Mouse (Mus musculus): ENCODE results near the gene Gm28043.

GRCm38 (mm10) chr17:29627285-29627684, 12.6 kb downstream of the Gm28043 start:
- TF ChIP-seq CTCF (IDR thresholded peaks at IDR 0.05; ENCODE audit: insufficient read depth, low read length) = no peak
- TF ChIP-seq POLR2A (IDR thresholded peaks at IDR 0.05; ENCODE audit: borderline replicate concordance, extremely low read depth, low read depth, low read length) = no peak

Data from lung, adult 2 months (tissue).